Mouse (Mus musculus): ENCODE results near the gene Cldn4. TPM values are rescaled to one million over a fixed set of nuclear protein-coding genes. Genes with fewer than 3 reads are reported as not detected.

Cldn4 gene
- polyA plus RNA-seq (2012; rRNA removed) (48.4 and 50.0 TPM in 2 replicates), polyA plus RNA-seq (2014; fragmentation: Nextera tagmentation; extraction: Ambion mirVana) (49.3 and 61.5 TPM in 2 replicates)

- no peak for TF ChIP-seq POLR2A (IDR thresholded peaks at IDR 0.05; ENCODE audit: borderline replicate concordance, extremely low read depth, insufficient read depth, insufficient read length)
- Histone ChIP-seq H3K4me2 (replicated peaks; ENCODE audit: low read depth, low read length, severe bottlenecking) (peak within 1 kb of the TSS; percentile 15; the same call in 1 of the 2 replicates), H3K4me1 (ENCODE audit: control insufficient read depth, insufficient read depth, low read length) (peaks cover 15% of the 10 kb centered on the region), H3K9ac (ENCODE audit: low read depth, low read length, severe bottlenecking) (peak within 1 kb of the TSS; percentile 34), H3K27me3 (ENCODE audit: control insufficient read depth, insufficient read depth, low read length) (peaks cover 24% of the 10 kb centered on the region; the same call in 1 of the 2 replicates), H3K9me3 (ENCODE audit: control insufficient read depth, low read length) (no peaks in the 10 kb centered on the region), H3K27ac (replicated peaks; ENCODE audit: low read depth, low read length) (no peak within 1 kb of the TSS), H3K36me3 (ENCODE audit: control insufficient read depth, insufficient read depth, low read length) (no peaks in the 10 kb centered on the region), H3K4me3 (replicated peaks; ENCODE audit: low read length) (peak within 1 kb of the TSS; percentile 26)
- WGBS, result 7% methylated on average over 11 of the region's 11 CpGs
- DNase-seq (ENCODE audit: low spot score) (peak; percentile 80), ATAC-seq (ENCODE audit: low FRiP score, low read depth) (no peak; the same call in 1 of the 2 replicates)
Observed at GRCm38 (mm10) chr5:134946857-134947255, at the start of gene Cldn4. TSS of gene Cldn4 (minus strand) at chr5:134946934.

GRCm38 (mm10) chr5:134992566-134992965 is 45.8 kb upstream of the Cldn4 start:
- Histone ChIP-seq H3K27me3 (ENCODE audit: control insufficient read depth, insufficient read depth, low read length) (peaks cover 6% of the 10 kb centered on the region), H3K4me3 (replicated peaks; ENCODE audit: low read length) (no peak overlapping the region), H3K4me1 (ENCODE audit: control insufficient read depth, insufficient read depth, low read length) (peaks cover under 1% of the 10 kb centered on the region; the same call in 1 of the 2 replicates), H3K9ac (ENCODE audit: low read depth, low read length, severe bottlenecking) (no peak overlapping the region), H3K27ac (replicated peaks; ENCODE audit: low read depth, low read length) (no peak overlapping the region), H3K9me3 (ENCODE audit: control insufficient read depth, low read length) (no peaks in the 10 kb centered on the region), H3K36me3 (ENCODE audit: control insufficient read depth, insufficient read depth, low read length) (no peaks in the 10 kb centered on the region), H3K4me2 (replicated peaks; ENCODE audit: low read depth, low read length, severe bottlenecking) (no peak overlapping the region)
- DNase-seq (ENCODE audit: low spot score), result no peak
- TF ChIP-seq POLR2A (IDR thresholded peaks at IDR 0.05; ENCODE audit: borderline replicate concordance, extremely low read depth, insufficient read depth, insufficient read length), result no peak
- WGBS, result 77% methylated on average over 5 of the region's 5 CpGs
- no peak for ATAC-seq (ENCODE audit: low FRiP score, low read depth)

- Histone ChIP-seq H3K27ac (replicated peaks; ENCODE audit: low read depth, low read length) (no peak overlapping the region), H3K4me2 (replicated peaks; ENCODE audit: low read depth, low read length, severe bottlenecking) (no peak overlapping the region), H3K9ac (ENCODE audit: low read depth, low read length, severe bottlenecking) (no peak overlapping the region), H3K4me1 (ENCODE audit: control insufficient read depth, insufficient read depth, low read length) (peaks cover 14% of the 10 kb centered on the region), H3K27me3 (ENCODE audit: control insufficient read depth, insufficient read depth, low read length) (peaks cover 34% of the 10 kb centered on the region), H3K9me3 (ENCODE audit: control insufficient read depth, low read length) (no peaks in the 10 kb centered on the region), H3K4me3 (replicated peaks; ENCODE audit: low read length) (no peak overlapping the region), H3K36me3 (ENCODE audit: control insufficient read depth, insufficient read depth, low read length) (no peaks in the 10 kb centered on the region)
- WGBS, result 42% methylated on average over 6 of the region's 6 CpGs
- TF ChIP-seq POLR2A (IDR thresholded peaks at IDR 0.05; ENCODE audit: borderline replicate concordance, extremely low read depth, insufficient read depth, insufficient read length), result no peak
- DNase-seq (ENCODE audit: low spot score), result no peak
- ATAC-seq (ENCODE audit: low FRiP score, low read depth), result no peak
Observed at GRCm38 (mm10) chr5:134989741-134990140, 43.0 kb upstream of the Cldn4 start.

- peaks cover 37% of the 10 kb centered on the region for H3K27me3 ChIP-seq (ENCODE audit: control insufficient read depth, insufficient read depth, low read length)
- no peak overlapping the region for H3K9ac ChIP-seq (ENCODE audit: low read depth, low read length, severe bottlenecking)
- H3K4me3 ChIP-seq (replicated peaks; ENCODE audit: low read length), result no peak overlapping the region
- H3K9me3 ChIP-seq (ENCODE audit: control insufficient read depth, low read length), result no peaks in the 10 kb centered on the region
- no peak for TF ChIP-seq POLR2A (IDR thresholded peaks at IDR 0.05; ENCODE audit: borderline replicate concordance, extremely low read depth, insufficient read depth, insufficient read length)
- 49% methylated on average over 11 of the region's 11 CpGs for WGBS
- H3K4me2 ChIP-seq (replicated peaks; ENCODE audit: low read depth, low read length, severe bottlenecking), result no peak overlapping the region
- no peaks in the 10 kb centered on the region for H3K36me3 ChIP-seq (ENCODE audit: control insufficient read depth, insufficient read depth, low read length)
- no peak overlapping the region for H3K27ac ChIP-seq (replicated peaks; ENCODE audit: low read depth, low read length)
- ATAC-seq (ENCODE audit: low FRiP score, low read depth) (no peak), DNase-seq (ENCODE audit: low spot score) (no peak)
- peaks cover 14% of the 10 kb centered on the region for H3K4me1 ChIP-seq (ENCODE audit: control insufficient read depth, insufficient read depth, low read length)
Observed at GRCm38 (mm10) chr5:134989166-134989565, 42.4 kb upstream of the Cldn4 start.

- H3K4me3 ChIP-seq (replicated peaks; ENCODE audit: low read length), result peak overlapping the region; percentile 27
- H3K4me2 ChIP-seq (replicated peaks; ENCODE audit: low read depth, low read length, severe bottlenecking), result peak overlapping the region; percentile 42
- H3K9ac ChIP-seq (ENCODE audit: low read depth, low read length, severe bottlenecking), result no peak overlapping the region
- no peaks in the 10 kb centered on the region for H3K9me3 ChIP-seq (ENCODE audit: control insufficient read depth, low read length)
- no peak for TF ChIP-seq POLR2A (IDR thresholded peaks at IDR 0.05; ENCODE audit: borderline replicate concordance, extremely low read depth, insufficient read depth, insufficient read length)
- H3K36me3 ChIP-seq (ENCODE audit: control insufficient read depth, insufficient read depth, low read length), result no peaks in the 10 kb centered on the region
- WGBS, result 3% methylated on average over 73 of the region's 79 CpGs
- H3K27me3 ChIP-seq (ENCODE audit: control insufficient read depth, insufficient read depth, low read length), result peaks cover 37% of the 10 kb centered on the region
- ATAC-seq (ENCODE audit: low FRiP score, low read depth) (no peak), DNase-seq (ENCODE audit: low spot score) (no peak)
- peaks cover 14% of the 10 kb centered on the region for H3K4me1 ChIP-seq (ENCODE audit: control insufficient read depth, insufficient read depth, low read length)
- no peak overlapping the region for H3K27ac ChIP-seq (replicated peaks; ENCODE audit: low read depth, low read length)
Observed at GRCm38 (mm10) chr5:134986298-134987268, 39.8 kb upstream of the Cldn4 start.

Data from limb, embryonic 14.5 days (tissue).